Mouse (Mus musculus): ENCODE data around the gene Sult2a5.

The Sult2a5 gene

DNA sequence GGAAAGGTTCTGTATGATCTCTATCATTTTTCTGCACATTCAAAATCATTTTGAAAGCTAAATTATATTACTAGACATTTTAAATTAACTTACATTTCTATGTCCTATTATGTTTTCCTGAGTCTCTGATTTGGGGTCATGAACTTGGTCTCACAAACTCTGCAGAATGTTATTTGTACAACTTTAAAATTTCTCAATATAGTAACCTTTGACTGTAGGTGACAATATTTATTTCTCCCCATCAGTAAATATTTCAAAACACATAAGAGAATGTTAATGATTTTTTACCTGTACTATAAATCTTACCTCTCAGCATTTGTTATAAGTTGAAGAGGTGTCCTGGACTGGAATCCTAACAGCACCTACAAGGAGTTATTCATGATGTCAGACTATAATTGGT, at the start of gene Sult2a5:
Sult2a5 (plus strand) TSS at position 301 of the 400 bp plus-strand sequence.
- DNase-seq (ENCODE audit: low spot score) = no peak

Data from ovary, postnatal 14 days (tissue).